Mouse (Mus musculus): Measurements from ENCODE around the gene Vmn1r86.
"Not testable (repeated sequence)": the region's sequence is repeated elsewhere in the genome, so short reads cannot be mapped to it uniquely, and the experiment has no call there.

- TF ChIP-seq CTCF (IDR thresholded peaks at IDR 0.05; ENCODE audit: insufficient read depth, low read length); POLR2A (IDR thresholded peaks at IDR 0.05; ENCODE audit: borderline replicate concordance, extremely low read depth, low read depth, low read length): not testable (repeated sequence)
These were observed 3.9 kb upstream of the Vmn1r86 start for GRCm38 (mm10) chr7:13123554-13124153.
